Mouse (Mus musculus): Measurements from ENCODE around the gene Hmgcll1.
A peak's percentile ranks its signal among the peaks of the same experiment; 100 is the strongest.

Gene Hmgcll1

DNA sequence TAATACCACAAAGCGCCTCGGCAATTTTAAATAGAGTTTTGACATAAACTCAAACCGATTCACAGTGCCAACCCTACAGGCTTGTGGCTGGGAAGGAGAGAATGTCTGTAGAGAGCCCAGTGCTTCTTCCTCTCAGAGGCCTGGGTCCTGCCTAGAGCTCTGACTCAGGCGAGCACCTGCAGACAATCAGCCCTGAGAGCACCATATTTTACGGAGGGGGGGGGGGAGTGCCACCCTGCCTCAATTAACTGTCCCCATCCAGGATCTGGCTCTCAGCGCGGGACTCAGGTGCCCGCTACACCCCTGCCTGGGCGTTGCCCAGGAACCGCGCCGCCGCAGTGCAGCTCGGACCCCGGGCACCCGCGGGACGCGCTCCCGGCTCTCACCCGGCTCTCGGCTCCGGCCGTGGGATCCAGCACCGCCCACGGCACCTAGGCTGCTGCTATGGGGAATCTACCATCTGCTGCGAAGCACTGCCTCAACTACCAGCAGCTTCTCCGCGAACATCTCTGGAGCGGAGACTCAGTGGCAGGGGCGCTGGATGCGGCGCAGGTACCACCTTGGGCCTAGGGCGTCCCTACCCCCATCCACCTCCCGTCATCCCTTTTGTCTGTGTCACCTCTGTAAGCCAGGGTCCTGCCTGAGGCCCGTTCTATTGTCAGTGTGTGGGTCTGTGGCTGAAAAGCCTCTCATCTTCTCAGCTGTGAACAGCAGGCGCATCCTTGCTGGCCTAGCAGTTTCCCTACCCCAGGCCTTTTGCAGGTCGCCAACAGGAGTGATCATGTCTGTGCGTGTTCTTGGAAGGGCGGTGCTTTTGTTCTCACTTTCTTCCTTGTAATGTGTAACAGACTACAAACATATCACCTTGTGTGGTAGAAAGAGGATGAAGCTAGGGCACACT, at the start of gene Hmgcll1:
Hmgcll1 (plus strand) TSS at position 225 of the 901 bp plus-strand sequence.
- DNase-seq (ENCODE audit: low spot score in 2 of 2), result no peak

DNA sequence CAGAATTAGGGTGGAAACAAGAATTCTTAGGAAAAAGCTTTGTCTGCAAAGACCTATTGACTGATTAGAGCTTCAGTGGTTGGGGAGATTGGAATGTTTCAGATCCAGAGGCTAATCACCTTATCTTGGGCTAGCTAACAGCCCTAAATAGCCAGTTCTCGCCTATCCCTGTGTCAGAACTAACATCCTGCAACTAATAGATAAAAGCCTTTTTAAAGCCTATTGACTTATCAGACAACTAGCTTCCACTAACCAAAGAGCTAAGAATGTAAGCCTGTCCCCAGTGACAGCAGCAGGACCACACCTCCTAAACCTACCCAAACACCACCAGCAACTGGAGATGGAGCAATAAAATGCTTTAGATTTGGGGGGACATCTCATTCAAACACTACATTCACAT, 34.6 kb upstream of the Hmgcll1 start:
- DNase-seq (ENCODE audit: low spot score in 2 of 2), result no peak

DNA sequence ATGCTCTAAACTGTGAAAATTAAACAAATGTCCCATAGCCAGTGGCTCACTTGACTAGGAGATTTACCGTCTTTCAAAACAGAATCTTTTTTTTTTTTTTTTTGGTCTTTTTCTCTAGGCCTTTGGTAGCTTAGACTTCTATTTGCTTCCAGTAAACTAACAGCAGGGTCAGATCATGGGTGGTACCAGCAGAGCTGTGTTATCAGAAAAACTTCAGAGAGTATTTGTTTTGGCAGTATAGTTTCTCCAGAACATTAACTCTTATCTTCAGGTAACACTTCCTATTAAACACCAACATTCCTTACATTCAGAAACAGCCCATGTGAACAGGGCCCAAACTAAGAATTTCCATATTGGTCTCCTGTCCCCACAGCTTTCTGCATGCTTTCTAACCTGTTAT, 33.5 kb upstream of the Hmgcll1 start:
- no peak for DNase-seq (ENCODE audit: low spot score in 2 of 2)

DNA sequence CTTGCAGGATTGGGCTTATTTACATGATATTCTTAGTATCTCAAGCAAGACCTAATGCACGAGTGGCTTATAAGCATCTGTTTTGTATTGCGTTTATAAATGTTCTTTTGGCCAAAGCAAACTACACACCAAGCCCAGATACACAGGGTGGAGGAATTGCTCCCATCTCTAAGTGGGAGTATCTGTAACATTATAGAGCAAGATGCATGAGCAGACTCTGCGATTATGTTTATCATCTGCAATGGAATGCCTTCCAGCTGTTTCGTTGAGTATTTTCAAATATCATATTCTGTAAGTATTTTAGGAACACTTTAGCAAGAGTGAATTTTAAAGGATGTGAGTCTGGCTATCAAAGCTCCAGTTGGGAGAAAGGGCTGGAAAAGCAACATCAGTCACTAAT, 25.2 kb upstream of the Hmgcll1 start:
- no peak for DNase-seq (ENCODE audit: low spot score in 2 of 2)

DNA sequence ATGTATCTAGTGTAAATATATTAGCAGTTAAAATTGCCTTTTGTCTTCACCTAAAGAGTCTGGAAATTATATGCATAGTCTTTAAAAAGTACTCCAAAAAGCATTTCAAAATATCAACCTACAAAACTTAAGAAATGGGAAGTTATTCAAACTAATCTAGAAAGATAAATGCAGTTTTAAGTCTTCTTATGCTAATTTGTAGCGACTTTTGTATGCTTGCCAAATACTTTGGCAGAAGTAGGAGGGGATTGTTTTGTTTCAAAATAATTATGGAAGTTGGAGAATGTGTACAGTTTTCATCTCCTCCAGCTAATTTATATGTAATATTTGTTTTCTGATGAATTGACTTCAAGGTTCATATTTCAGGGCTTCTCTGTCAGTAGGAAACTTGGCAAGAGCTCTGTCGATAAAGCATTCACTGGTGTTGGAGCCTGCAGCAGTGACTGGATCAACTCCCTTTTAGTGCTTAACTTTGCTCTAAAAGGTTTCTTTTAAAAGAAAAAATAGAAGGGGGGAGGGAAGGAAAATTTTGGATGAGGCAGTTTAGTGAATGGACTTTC, 15.8 kb upstream of the Hmgcll1 start:
- DNase-seq (ENCODE audit: low spot score in 2 of 2), result no peak

DNA sequence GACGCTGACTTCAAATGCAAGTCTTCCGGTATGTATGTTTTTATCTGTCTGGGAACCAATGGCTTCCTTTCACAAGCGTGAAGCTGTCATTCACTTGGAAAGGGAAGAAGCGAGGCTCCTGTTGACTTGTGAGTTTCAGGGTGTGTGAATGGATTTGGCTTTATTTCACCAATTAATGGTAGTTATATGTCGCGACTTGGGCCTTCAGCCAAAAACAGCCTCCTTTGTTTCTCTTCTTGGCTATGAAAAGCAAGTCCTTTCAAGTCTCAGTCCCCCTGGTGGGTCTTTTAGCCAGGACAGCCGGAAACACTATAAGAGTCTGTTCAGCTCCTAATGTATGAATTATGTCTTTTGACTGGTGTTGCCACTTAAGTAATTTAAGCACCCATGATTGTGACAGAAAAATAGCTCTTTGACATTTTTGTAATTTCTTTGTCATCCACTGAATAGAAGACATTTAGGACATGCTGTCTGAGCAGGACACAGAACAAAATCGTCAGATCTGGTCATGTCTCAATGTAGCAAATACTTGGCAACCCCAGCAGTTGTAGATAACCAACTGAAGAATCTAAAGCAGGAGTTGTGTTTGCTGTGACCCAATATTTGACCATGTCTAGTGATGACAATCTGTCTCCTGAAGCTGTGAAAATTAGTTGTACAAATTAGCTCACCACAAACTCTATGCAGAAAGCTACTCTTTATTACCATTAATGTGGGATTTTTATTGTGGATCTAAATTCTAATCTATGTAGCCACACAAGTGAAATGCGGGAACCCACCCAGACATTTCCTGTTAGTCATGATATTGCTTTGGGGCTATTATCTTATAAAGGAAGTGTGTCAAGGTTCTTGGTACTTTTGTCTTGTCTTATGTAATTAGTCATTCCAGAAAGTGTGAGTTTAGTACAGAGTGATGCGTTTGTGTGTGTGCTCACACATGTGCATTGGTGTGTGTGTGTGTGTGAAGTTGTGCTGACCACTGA, 13.5 kb upstream of the Hmgcll1 start:
- no peak for DNase-seq (ENCODE audit: low spot score in 2 of 2)

DNA sequence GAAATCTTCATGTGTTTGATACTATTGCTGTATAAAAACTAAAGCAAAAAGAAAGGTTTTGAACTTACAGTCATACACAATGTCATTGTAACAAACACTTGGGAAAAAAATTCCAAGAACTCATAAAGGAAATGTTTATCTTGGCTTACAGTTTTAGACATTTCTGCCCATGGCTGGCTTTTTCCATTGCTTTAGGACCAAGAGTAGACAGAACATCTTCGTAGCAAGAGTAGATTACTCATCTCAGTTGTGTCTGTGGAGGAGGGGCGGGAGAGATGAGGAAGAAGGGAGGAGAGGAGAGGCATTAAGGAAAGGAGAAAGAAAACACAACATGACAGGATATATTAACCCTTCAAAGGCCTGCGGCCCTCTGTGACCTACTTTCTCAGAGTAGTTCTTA, 11.6 kb upstream of the Hmgcll1 start:
- DNase-seq (ENCODE audit: low spot score in 2 of 2), result peak in 1 of 2 experiments; percentile 20

DNA sequence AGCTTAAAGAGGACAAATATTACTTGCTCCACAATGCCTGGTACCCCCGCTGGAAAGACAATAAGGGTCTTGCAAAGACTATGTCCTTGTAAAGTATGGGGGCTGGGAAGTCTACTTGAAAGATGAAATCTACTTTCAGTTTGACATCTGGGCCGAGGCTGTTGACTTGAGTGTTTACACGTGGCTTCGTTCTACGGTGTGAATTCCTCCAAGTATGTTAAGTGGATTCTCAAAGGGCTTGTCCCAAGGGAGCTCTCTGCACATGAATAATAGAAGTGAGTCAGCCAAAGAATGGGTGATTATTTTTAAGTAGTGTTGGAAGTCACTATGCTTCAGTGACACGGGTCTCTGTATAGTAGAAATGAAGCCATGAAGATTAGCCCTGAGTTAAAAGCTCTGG, 11.0 kb upstream of the Hmgcll1 start:
- DNase-seq (ENCODE audit: low spot score in 2 of 2), result peak; percentile 52 to 60

DNA sequence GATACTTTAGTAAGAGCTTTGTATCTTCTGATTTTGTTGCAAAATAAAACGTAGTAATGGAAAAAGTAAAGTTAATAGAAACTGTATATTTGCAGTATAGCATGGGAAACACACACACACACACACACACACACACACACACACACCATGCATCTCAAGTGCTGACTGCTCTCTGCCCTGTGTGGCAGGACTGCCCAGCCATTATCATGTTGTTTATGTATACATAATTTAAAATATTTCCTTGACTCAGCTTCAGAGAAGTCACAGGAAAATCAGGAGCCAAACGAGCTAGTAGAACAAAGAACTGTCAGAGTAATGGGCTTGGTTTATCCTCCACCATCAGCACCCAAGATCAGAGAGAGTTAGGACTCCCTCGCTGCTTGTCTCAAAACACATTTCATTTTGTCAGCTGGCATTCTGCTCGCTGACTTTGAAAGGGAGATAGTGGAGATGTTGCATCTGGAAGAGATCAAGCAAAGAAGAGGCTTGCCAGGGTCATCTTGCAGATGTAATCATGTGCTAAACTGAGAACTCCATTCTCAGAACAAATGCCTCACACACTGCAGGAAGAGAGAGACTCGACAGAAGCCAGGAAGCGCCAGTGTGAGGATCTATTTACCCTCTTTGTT, 7.2 kb upstream of the Hmgcll1 start:
- DNase-seq (ENCODE audit: low spot score in 2 of 2), result no peak

DNA sequence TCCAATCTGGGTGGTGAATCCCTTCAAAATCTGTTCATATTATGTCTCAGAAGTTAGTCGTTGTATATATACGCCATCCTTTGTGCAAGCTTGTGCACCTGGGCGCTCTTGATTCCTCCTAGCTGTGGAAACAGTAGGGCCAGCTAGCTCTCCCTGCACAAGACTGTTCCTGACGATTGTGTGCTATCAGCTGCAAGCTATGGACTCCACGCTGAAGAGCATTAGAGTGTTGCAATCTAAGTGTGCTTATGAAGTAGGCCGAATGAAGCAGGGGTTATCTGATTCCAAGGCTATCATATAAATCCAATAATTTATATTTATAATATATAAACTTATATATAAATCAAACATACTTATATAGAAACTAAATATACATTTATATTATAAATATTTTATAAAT, 866 bp upstream of the Hmgcll1 start:
- DNase-seq (ENCODE audit: low spot score in 2 of 2), result no peak

DNA sequence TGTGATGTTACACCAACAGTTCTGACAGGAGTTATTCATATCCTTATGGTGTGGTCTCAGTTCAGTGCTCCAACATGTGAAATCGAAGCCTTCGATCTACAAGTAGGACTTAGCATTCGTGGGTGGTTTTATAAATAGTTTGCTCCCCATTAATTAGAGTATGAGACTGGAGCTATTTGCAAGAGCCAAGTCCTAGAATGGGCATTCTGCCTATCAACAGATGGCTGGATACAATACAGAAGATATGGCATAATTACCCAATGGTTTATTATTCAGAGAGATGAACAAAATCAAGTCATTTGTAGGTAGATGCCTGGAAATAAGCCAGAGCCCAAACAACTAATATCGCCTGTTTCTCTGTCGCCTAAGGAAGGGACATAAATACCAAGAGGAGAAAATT, 1.3 kb downstream of the Hmgcll1 start:
- no peak for DNase-seq (ENCODE audit: low spot score in 2 of 2)

DNA sequence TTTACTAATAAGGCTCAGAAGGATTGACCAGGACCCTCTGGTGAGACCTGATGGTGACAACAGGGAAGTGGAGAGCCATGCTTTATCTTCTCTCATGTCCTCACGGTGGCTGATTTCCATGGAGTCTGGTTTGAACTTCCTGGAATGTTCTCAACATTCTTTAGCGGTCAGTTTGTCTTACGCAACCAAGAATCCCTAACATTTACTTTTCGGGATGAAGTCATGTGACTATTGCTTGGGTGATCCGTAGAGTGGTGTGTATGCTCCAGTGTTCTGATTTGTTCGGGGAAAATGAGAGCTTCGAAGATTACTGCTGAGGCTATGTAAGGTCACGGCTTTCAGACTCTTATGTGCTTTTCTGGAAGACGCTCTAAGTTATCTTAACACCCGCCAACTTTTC, 1.9 kb downstream of the Hmgcll1 start:
- peak; percentile 29 to 30 for DNase-seq (ENCODE audit: low spot score in 2 of 2)

DNA sequence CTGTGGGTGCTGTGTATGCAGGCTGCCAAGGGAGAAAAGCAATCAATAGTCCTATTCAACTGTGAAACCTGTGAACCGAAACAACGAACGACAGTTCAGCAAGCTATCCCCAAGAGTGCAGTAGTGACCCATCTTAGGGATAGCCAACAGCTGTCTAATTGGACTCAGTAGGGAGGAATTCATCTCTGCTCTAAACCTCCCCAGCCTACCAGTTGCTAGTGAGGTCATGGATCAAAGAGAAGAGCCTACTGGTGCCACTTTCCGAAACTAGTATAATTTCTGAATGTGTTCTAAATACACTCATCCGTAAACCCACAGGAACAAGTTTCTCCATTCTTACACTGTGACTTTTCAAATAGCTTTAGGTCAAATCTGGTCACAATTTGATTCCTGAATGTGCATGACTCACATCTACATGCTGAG, 8.9 kb downstream of the Hmgcll1 start:
- DNase-seq (ENCODE audit: low spot score in 2 of 2), result peak in 1 of 2 experiments; percentile 13

DNA sequence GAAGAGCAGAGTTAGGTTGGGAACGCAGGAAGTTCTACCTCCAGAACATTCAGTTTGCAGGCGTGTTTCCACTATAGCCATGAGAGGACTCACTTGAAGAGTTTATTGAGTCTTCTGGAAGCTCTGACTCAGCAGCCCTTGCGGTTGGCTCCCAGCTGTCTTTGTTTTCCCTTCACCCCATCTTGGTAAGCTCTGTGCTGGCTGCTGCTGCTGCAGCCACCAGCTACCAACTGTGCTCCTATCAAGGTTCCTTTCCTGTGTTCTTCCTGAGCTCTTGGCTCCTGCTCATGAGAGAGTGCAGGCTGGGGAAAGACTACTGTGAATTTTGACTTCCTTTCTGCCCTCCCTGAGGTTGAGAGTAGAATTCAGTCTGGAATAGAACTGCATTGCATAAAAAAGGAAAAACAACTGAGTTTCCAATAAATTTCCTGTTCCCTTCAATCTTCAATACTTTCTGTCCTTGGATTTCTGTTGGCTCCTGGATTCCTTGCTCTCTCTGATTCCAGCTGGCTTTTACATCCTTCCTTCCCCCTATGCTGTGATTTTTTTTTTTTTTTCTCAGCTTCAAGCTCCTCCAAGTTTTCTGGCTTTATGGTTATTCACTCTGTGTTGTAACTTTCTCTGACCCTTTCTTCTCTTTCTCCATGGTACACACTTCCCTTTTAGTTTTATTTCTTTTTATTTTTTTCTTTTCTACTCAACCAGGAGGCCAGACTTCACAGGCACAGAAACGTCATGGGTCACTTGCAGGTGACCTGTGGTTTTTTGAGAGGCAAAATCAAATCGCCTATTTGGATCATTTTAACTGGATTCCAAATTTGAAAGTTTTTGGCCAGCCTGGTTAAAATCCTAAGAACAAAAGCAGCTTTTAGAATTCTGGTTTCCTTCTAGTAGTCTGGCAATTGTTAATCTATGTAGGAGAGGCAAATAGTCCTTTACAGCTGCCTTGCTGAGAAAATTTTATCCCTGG, 9.9 kb downstream of the Hmgcll1 start:
- peak; percentile 56 to 69 for DNase-seq (ENCODE audit: low spot score in 2 of 2)

DNA sequence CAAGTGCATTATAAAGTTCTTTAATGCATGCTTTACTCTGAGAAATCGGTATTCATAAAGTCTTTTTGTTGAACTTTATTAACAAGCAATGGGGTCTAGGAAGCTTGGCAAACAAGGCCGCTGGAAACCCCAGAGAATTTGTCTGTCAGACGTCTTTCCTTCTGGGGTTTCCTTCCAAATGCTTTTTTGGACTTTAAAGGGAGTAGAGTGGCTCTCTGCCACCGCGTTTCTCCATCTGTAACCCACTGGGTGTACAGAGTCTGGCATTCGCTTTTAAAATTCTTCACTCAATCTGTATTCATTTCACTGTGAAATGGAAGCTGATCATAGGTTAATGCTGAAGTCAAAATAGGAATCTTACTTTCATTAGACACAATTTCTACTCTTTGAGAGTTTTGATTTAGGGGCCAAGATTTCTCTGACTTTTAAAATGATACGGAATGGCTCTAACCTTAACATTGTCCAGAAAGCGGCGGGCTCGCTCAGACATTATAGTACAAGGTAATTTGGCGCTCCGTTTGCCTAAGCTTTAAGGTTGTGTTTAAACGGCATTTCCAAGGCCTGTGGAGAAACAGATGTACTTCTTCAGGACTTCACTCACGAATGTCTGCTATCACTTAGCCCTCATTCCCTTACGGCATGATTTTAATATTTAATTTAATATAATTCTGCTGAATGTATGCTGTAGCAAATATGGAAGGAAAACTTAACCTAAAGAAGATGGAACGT, 15.0 kb downstream of the Hmgcll1 start:
- DNase-seq (ENCODE audit: low spot score in 2 of 2), result peak in 1 of 2 experiments; percentile 35

DNA sequence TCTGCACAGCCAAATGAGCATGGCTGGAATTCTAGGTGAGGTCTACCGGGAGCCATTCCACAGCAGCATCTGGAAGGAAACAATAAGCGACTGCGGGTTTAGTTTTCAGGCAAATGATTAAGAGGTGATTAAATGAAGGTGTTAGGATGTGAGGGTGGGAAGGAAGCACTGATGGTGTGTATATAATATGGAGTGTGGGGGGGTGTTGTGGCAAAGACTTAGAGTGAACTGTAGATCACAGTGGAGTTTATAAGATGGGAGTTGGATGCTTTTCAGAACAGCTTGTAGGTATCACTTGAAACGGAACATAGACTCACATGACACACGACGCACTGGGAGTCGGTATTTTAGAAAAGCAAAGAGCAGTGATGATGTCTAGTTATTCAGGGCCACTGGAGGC, 20.4 kb downstream of the Hmgcll1 start:
- DNase-seq (ENCODE audit: low spot score in 2 of 2), result no peak

DNA sequence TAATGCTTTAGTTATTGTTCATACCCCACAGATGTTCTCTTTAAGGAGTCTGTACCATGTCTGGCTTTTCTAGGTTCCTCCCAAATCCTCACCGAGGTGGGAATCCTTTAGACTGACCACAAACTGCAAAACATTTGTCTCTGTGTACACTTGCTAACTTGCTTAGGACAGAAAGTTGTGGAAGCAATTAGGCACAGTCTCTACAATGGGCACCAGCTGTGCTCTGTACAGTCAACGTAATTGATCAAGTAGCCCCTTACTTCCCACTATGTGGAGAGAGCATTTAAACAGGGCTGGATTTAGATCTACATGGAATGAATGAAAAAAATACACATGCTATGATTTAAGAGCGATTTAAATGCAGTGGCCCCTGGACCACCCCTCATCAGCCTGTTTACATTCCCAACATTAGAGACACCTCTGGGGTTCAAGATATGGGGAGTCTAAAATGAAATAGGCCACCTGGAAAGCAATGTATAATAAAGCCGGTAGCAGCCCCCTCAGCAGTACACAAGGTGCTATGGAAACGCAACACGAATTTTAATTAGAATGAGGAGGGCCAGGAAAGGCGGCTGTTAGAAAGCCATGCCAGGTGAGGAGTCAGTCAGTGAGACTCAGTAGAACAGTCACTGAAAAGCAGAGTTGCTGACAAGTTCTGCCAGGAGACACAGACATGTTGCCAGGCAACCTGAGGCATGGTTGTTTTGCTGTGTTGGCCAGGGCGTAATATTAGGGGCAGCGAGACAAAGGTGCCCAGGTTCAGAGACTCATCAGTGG, 23.9 kb downstream of the Hmgcll1 start:
- no peak for DNase-seq (ENCODE audit: low spot score in 2 of 2)

DNA sequence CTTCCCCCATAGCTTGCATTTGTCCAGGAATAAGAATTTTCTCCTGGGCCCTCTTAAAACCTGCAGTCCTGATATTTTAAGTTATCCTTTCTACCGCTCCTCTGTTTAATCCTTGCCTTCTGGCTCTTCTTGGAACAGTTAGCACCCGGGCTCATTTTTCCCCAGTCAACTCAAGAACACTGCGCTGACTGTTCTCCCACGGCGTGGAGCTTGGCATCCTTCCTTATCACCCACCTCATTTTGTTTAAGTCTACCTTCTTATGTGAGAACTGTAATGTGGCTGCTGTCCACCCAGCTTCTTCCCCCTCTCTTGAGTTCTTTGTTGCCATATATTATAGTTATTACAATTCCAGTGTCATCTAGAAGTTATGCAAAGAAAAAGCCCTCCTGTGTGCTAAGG, 25.1 kb downstream of the Hmgcll1 start:
- DNase-seq (ENCODE audit: low spot score in 2 of 2), result no peak

DNA sequence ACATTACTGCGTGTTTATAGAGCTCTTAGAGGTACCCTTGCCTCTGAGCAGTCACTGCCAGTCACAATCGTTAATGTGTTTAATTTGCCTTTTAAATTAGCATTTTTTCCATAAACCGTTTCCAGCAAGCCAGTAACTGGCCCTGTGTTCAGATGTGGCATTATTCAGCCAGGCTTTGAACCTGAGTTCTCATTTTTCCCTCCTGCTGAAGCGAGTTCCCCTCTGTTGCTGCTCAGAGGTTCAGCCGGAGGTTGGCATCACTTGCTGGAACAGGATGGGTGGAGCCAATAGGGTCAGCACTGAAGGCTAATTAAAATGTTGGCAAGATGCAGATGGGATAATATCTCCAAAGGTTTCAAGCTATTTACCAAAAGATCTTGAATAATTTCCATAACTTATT, 28.7 kb downstream of the Hmgcll1 start:
- no peak for DNase-seq (ENCODE audit: low spot score in 2 of 2)
